Mouse (Mus musculus) right cerebral cortex, postnatal 25 days (tissue): ENCODE measurements at regions not wholly inside any gene's neighbourhood (a gene's known extent, or its start where the extent isn't known, plus 50 kb on each side); places are given as distances from the start of the nearest gene placed in this dataset.

Experiments used
- DNase-seq: peaks from one replicate; pipeline ENCODE4 v3.0.0; 2022

GRCm38 (mm10) chr3:52576703-52577244, 308.6 kb downstream of the Foxo1 start:
- no peak for DNase-seq

GRCm38 (mm10) chr3:52575237-52575798, 307.2 kb downstream of the Foxo1 start:
- no peak for DNase-seq

- DNase-seq: no peak
Observed at GRCm38 (mm10) chr3:52574341-52574740, 306.2 kb downstream of the Foxo1 start.

GRCm38 (mm10) chr3:52573806-52574205, 305.7 kb downstream of the Foxo1 start:
- DNase-seq: peak; percentile 71

GRCm38 (mm10) chr3:52572514-52573485, 304.7 kb downstream of the Foxo1 start:
- no peak for DNase-seq

GRCm38 (mm10) chr3:52567606-52568372, 299.7 kb downstream of the Foxo1 start:
- no peak for DNase-seq

- DNase-seq: no peak
Observed at GRCm38 (mm10) chr3:52563595-52563994, 295.5 kb downstream of the Foxo1 start.

- no peak for DNase-seq
Observed at GRCm38 (mm10) chr3:52562816-52563215, 294.7 kb downstream of the Foxo1 start.

- no peak for DNase-seq
Observed at GRCm38 (mm10) chr3:52559481-52559880, 291.3 kb downstream of the Foxo1 start.

GRCm38 (mm10) chr3:52558765-52559164, 290.6 kb downstream of the Foxo1 start:
- no peak for DNase-seq

- DNase-seq: no peak
Observed at GRCm38 (mm10) chr3:52557296-52557695, 289.2 kb downstream of the Foxo1 start.

- DNase-seq: no peak
Observed at GRCm38 (mm10) chr3:52555038-52555437, 286.9 kb downstream of the Foxo1 start.

- no peak for DNase-seq
Observed at GRCm38 (mm10) chr3:52554490-52554889, 286.4 kb downstream of the Foxo1 start.

- DNase-seq: no peak
Observed at GRCm38 (mm10) chr3:52548201-52548893, 280.2 kb downstream of the Foxo1 start.

GRCm38 (mm10) chr3:52546035-52546434, 277.9 kb downstream of the Foxo1 start:
- DNase-seq: no peak

GRCm38 (mm10) chr3:52543006-52543405, 274.9 kb downstream of the Foxo1 start:
- DNase-seq: no peak

- no peak for DNase-seq
Observed at GRCm38 (mm10) chr3:52540862-52541380, 272.8 kb downstream of the Foxo1 start.

GRCm38 (mm10) chr3:52539813-52540378, 271.8 kb downstream of the Foxo1 start:
- DNase-seq: no peak

- DNase-seq: no peak
Observed at GRCm38 (mm10) chr3:52538306-52538705, 270.2 kb downstream of the Foxo1 start.

- no peak for DNase-seq
Observed at GRCm38 (mm10) chr3:52537362-52537911, 269.3 kb downstream of the Foxo1 start.

- no peak for DNase-seq
Observed at GRCm38 (mm10) chr3:52535411-52536021, 267.4 kb downstream of the Foxo1 start.
